Mouse (Mus musculus): ENCODE measurements around the gene Gm597. TPM values are rescaled to one million over a fixed set of nuclear protein-coding genes. Genes with fewer than 3 reads are reported as not detected.

Gm597 gene
- total RNA-seq (2014; rRNA removed) (not detected in 2 replicates), polyA plus RNA-seq (2015; fragmentation: Nextera tagmentation; extraction: Ambion mirVana) (not detected in 2 replicates)

GRCm38 (mm10) chr1:28780152-28780551 lies at the start of gene Gm597:
TSS of gene Gm597 (minus strand) at chr1:28780252.
- no peak for DNase-seq
- no peaks in the 10 kb centered on the region for H3K9me3 ChIP-seq (ENCODE audit: low read length)
- no peak within 1 kb of the TSS for H3K27ac ChIP-seq (ENCODE audit: low read depth, low read length)
- TF ChIP-seq CTCF (IDR thresholded peaks at IDR 0.05; ENCODE audit: low read depth): no peak
- no peak within 1 kb of the TSS for H3K4me2 ChIP-seq (ENCODE audit: low read depth)
- no peaks in the 10 kb centered on the region for H3K27me3 ChIP-seq (ENCODE audit: insufficient read depth, low read length)
- no peaks in the 10 kb centered on the region for H3K36me3 ChIP-seq (ENCODE audit: insufficient read depth)
- H3K4me1 ChIP-seq (ENCODE audit: insufficient read depth): no peaks in the 10 kb centered on the region
- ATAC-seq: no peak
- H3K4me3 ChIP-seq (ENCODE audit: low read depth, low read length): no peak within 1 kb of the TSS
- no peak within 1 kb of the TSS for H3K9ac ChIP-seq

- no peaks in the 10 kb centered on the region for H3K36me3 ChIP-seq (ENCODE audit: insufficient read depth)
- H3K27ac ChIP-seq (ENCODE audit: low read depth, low read length): no peak overlapping the region
- ATAC-seq (no peak), DNase-seq (no peak)
- H3K4me1 ChIP-seq (ENCODE audit: insufficient read depth): no peaks in the 10 kb centered on the region
- 89% methylated on average over 1 of the region's 1 CpGs for WGBS
- no peak overlapping the region for H3K9ac ChIP-seq
- no peak overlapping the region for H3K4me2 ChIP-seq (ENCODE audit: low read depth)
- no peaks in the 10 kb centered on the region for H3K9me3 ChIP-seq (ENCODE audit: low read length)
- H3K4me3 ChIP-seq (ENCODE audit: low read depth, low read length): no peak overlapping the region
- TF ChIP-seq CTCF (IDR thresholded peaks at IDR 0.05; ENCODE audit: low read depth): no peak
- H3K27me3 ChIP-seq (ENCODE audit: insufficient read depth, low read length): no peaks in the 10 kb centered on the region
Observed at GRCm38 (mm10) chr1:28807689-28808088, 27.6 kb upstream of the Gm597 start.

- no peak overlapping the region for H3K27ac ChIP-seq (ENCODE audit: low read depth, low read length)
- no peaks in the 10 kb centered on the region for H3K36me3 ChIP-seq (ENCODE audit: insufficient read depth)
- H3K9ac ChIP-seq: no peak overlapping the region
- H3K4me1 ChIP-seq (ENCODE audit: insufficient read depth): no peaks in the 10 kb centered on the region
- no peak overlapping the region for H3K4me3 ChIP-seq (ENCODE audit: low read depth, low read length)
- DNase-seq (no peak), ATAC-seq (no peak)
- no peak for TF ChIP-seq CTCF (IDR thresholded peaks at IDR 0.05; ENCODE audit: low read depth)
- H3K27me3 ChIP-seq (ENCODE audit: insufficient read depth, low read length): no peaks in the 10 kb centered on the region
- no peaks in the 10 kb centered on the region for H3K9me3 ChIP-seq (ENCODE audit: low read length)
- H3K4me2 ChIP-seq (ENCODE audit: low read depth): no peak overlapping the region
Observed at GRCm38 (mm10) chr1:28806618-28807017, 26.6 kb upstream of the Gm597 start.

DNA sequence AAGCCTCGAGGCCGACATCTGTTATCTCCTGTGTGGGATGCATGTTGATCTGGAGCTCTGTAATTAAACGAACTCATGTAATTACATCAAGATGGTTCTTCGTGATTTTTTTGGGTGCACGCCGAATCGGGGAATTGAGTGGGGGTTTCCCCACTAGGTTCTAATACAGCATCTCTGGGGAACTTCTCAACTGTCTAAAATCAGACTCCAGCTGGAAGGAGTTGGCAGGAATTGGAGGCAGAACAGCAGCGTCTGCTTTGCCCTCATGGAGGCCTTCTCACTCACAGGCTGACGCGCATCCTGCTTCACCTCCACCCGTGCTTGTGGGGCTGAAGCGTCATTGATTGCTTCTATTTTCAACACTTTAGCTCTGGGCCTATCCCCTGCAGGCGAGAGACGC lies 20.8 kb upstream of the Gm597 start:
- Histone ChIP-seq H3K4me1 (ENCODE audit: insufficient read depth) (no peaks in the 10 kb centered on the region), H3K4me2 (ENCODE audit: low read depth) (no peak overlapping the region), H3K9me3 (ENCODE audit: low read length) (no peaks in the 10 kb centered on the region), H3K27ac (ENCODE audit: low read depth, low read length) (no peak overlapping the region), H3K27me3 (ENCODE audit: insufficient read depth, low read length) (no peaks in the 10 kb centered on the region), H3K4me3 (ENCODE audit: low read depth, low read length) (no peak overlapping the region), H3K36me3 (ENCODE audit: insufficient read depth) (no peaks in the 10 kb centered on the region), H3K9ac (no peak overlapping the region)
- ATAC-seq: no peak
- WGBS: 87% methylated on average over 14 of the region's 14 CpGs
- TF ChIP-seq CTCF (IDR thresholded peaks at IDR 0.05; ENCODE audit: low read depth): no peak
- DNase-seq: no peak

All from forebrain, postnatal 0 days (tissue).